Mouse (Mus musculus) spleen, adult 2 months (tissue): ENCODE results near the gene Ccdc125. TPM values are rescaled to one million over a fixed set of nuclear protein-coding genes. Genes with fewer than 3 reads are reported as not detected.
"Not testable (repeated sequence)": the region's sequence is repeated elsewhere in the genome, so short reads cannot be mapped to it uniquely, and the experiment has no call there.

Source experiments
- DNase-seq, 2 experiments: peaks; one replicate each; pipeline versions ENCODE4 v3.0.0 to v3.0.0-alpha.2; 2012 to 2021; ENCODE audit warnings: low spot score in 2 of 2, low read depth in 1 of 2
- H3K27ac ChIP-seq: fragments of 200-500 bp; 2 replicates; pipeline ENCODE4 v1.5.1; 2012; ENCODE audit warnings: low read length, inconsistent platforms; ENCODE audit not compliant: insufficient read depth
- H3K27me3 ChIP-seq: fragments of 200-500 bp; 2 replicates; pipeline ENCODE4 v1.6.1; 2012; ENCODE audit warnings: mild to moderate bottlenecking, moderate library complexity, low read length, inconsistent platforms; ENCODE audit not compliant: control insufficient read depth, insufficient read depth
- H3K36me3 ChIP-seq: fragments of 200-500 bp; 2 replicates; pipeline ENCODE4 v1.6.1; 2012; ENCODE audit warnings: mild to moderate bottlenecking, low read length, inconsistent platforms; ENCODE audit not compliant: control insufficient read depth, insufficient read depth
- H3K4me1 ChIP-seq: fragments of 200-500 bp; 2 replicates; pipeline ENCODE4 v1.6.1; 2011; ENCODE audit warnings: inconsistent platforms; ENCODE audit not compliant: control insufficient read depth, insufficient read depth, insufficient read length
- H3K4me3 ChIP-seq: fragments of 200-500 bp; 2 replicates; pipeline ENCODE4 v1.5.1; 2011; ENCODE audit warnings: mild to moderate bottlenecking, inconsistent platforms; ENCODE audit not compliant: insufficient read depth, insufficient read length; ENCODE audit errors: extremely low read depth
- CTCF ChIP-seq: fragments of 200-500 bp; IDR thresholded peaks from 2 replicates; pipeline ENCODE4 v1.5.1; 2011; ENCODE audit warnings: mild to moderate bottlenecking, inconsistent platforms; ENCODE audit not compliant: insufficient read depth, insufficient read length, insufficient replicate concordance; ENCODE audit errors: extremely low read depth
- POLR2A ChIP-seq: fragments of 200-500 bp; IDR thresholded peaks from 2 replicates; pipeline ENCODE4 v1.6.1; 2011; ENCODE audit warnings: low read depth, low read length, inconsistent platforms
- WGBS: fragments of 180-500 bp; shearing (Covaris S2); methylation state at CpG from one replicate; pipeline ENCODE4 v1.1.7; 2018; 5-methylcytosine and 5-hydroxymethylcytosine counted together
- polyA plus RNA-seq: library from polyadenylated mRNA; depleted of rRNA; stranded (reverse); fragments of >200 nt; gene quantifications from 2 replicates; pipeline ENCODE4 v1.2.3, GENCODE M21; 2012

Gene Ccdc125
- polyA plus RNA-seq, 1 experiment, result 2.9 TPM

DNA sequence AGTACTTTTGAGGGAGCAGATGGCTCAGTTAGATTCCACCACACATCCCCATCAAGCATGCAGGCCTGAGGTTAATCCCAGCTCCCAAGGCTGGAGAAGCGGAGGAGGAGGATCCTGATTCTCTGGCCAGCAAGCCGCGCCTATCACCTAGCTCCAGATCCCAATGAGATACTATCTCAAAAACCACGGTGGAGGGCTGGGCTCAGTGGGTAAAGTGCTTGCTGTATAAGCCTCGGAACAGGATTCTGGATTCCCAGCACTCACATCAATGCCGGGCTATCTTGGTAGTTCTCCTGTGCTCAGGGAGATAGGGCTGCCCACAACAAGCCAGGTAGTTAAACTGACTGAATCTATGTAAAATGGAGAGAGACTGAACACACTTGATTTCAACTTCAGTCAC is 46.0 kb downstream of the Ccdc125 start:
- Histone ChIP-seq H3K4me1 (no peaks in the 10 kb centered on the region), H3K27me3 (no peaks in the 10 kb centered on the region), H3K4me3 (no peak overlapping the region), H3K36me3 (peaks cover 29% of the 10 kb centered on the region), H3K27ac (no peak overlapping the region)
- DNase-seq, result no peak
- TF ChIP-seq CTCF (no peak), POLR2A (no peak)
- WGBS, result 94% methylated on average over 6 of the region's 6 CpGs

DNA sequence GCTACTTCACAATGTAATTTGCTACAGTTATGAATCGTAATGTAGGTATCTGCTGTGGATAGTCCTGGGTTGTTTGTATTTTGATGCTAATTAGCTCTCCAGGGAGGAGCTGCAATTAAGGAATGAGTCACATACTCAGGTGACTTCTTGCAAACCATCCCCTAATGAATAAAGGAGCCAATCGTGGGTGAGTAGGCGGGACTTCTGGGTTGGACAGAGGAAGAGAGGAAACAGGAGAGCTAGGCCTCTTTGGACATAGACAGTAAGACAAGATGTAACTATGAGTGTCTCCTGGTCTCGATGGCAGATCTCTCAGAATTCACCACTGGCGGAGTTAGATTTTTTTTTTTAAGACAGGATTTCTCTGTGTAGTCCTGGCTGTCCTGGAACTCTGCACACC is 52.1 kb downstream of the Ccdc125 start:
- TF ChIP-seq CTCF, result no peak
- DNase-seq, result no peak
- no peaks in the 10 kb centered on the region for H3K27me3 ChIP-seq
- no peaks in the 10 kb centered on the region for H3K4me1 ChIP-seq
- no peak overlapping the region for H3K4me3 ChIP-seq
- peaks cover 15% of the 10 kb centered on the region for H3K36me3 ChIP-seq
- 86% methylated on average over 5 of the region's 5 CpGs for WGBS
- H3K27ac ChIP-seq, result no peak overlapping the region

GRCm38 (mm10) chr13:100724051-100724754 is 54.7 kb downstream of the Ccdc125 start:
- Histone ChIP-seq H3K27me3 (no peaks in the 10 kb centered on the region), H3K4me1 (no peaks in the 10 kb centered on the region), H3K36me3 (peaks cover 14% of the 10 kb centered on the region), H3K4me3 (no peak overlapping the region), H3K27ac (no peak overlapping the region)
- WGBS, result 89% methylated on average over 7 of the region's 7 CpGs
- TF ChIP-seq CTCF (no peak), POLR2A (no peak)
- DNase-seq, result no peak

DNA sequence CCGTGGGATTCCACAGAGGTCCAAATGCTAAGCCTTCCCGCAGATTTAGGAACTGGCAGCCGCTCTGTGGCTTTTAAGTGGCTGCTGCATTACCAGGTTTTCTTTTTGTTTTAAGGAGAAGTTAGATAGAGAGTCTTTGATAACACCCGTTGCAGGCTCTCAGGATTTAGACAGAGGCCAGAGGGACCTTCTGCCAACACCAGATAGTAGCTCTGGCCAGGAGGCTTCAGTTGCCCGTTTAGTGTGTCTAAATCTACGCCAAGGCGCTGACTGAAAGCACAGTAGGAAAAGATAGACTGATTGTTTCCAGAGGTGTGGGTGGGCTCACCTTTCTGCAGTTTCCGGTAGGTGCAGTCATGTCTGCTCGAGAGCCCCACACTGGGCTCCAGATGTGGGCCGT is 55.7 kb downstream of the Ccdc125 start:
- TF ChIP-seq CTCF, result no peak
- no peak for TF ChIP-seq POLR2A
- Histone ChIP-seq H3K27me3 (no peaks in the 10 kb centered on the region), H3K27ac (no peak overlapping the region), H3K36me3 (peaks cover 11% of the 10 kb centered on the region), H3K4me3 (no peak overlapping the region), H3K4me1 (peaks cover 6% of the 10 kb centered on the region)
- no peak for DNase-seq
- WGBS, result 74% methylated on average over 10 of the region's 10 CpGs

DNA sequence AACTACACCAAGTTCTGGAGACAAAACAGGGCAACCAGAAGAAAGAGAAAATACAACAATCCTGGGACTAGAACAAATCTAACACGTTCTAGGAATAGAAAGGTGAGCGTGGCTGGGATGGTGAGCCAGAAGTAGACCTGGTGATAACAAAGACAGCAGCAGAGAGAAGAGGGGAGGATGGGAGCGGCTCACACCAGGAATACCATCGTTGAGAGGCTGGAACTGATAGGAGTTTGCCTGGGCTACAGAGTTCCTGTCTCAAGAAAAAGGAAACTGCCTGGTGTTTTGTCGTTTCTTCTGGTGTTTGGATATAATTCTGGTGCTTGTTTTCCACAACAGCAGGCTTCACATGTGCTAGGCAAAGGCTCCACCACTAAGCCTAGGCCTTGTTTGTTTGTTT is 58.6 kb downstream of the Ccdc125 start:
- DNase-seq, result no peak
- Histone ChIP-seq H3K36me3 (peaks cover 8% of the 10 kb centered on the region), H3K4me3 (no peak overlapping the region), H3K27me3 (no peaks in the 10 kb centered on the region), H3K27ac (no peak overlapping the region), H3K4me1 (peaks cover 6% of the 10 kb centered on the region)
- WGBS, result 88% methylated on average over 5 of the region's 5 CpGs
- TF ChIP-seq CTCF, result no peak
- TF ChIP-seq POLR2A, result no peak

DNA sequence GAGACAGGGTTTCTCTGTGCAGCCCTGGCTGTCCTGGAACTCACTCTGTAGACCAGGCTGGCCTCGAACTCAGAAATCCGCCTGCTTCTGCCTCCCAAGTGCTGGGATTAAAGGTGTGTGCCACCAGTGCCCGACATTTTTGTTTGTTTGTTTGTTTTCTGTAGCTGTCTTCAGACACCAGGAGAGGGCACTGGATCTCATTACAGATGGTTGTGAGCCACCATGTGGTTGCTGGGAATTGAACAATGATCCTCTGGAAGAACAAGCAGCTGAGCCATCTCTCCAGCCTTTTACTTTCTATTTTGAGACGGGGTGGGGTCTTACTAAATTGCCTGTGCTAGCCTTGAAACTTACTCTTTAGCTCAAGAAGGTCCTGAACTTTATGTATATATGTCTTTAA is 59.0 kb downstream of the Ccdc125 start:
- H3K4me3 ChIP-seq, DNase-seq, H3K36me3 ChIP-seq, H3K27me3 ChIP-seq, H3K4me1 ChIP-seq, H3K27ac ChIP-seq: not testable (repeated sequence)
- 96% methylated on average over 4 of the region's 4 CpGs for WGBS

DNA sequence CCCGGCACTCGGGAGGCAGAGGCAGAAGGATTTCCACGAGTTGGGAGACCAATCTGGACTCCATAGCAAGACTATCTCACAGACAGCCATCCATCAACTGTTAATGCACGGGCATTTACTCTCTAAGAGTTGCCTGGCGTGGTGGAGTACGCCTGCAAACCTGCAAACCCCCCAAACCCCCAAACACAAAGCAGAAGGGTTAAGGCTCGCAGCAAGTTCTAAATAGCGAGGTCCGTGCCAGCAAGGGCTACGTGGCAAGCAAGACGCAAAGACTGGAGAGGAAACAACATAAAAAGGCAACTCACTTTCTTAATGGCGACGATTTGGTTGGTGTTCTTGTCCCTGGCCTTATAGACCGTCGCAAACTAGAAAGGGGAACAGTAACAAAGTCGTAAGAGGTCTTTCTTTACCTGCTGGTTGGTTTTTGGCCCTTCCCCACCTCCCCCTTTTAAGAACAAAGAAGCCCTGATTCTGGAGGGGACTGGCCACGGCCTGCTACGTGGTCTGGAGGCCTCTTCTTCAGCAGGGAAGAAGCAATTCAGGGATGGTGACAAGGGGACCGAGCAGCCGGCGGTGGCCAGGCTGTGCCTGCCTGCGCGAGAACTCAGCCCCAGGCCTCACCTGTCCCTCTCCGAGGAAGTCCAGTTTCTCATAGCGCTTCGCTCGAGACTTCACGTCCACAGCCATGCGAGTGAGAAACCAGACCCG is 60.8 kb downstream of the Ccdc125 start:
- Histone ChIP-seq H3K4me3 (peak overlapping the region; percentile 91), H3K36me3 (peaks cover 7% of the 10 kb centered on the region), H3K27me3 (no peaks in the 10 kb centered on the region), H3K27ac (peak overlapping the region; percentile 56), H3K4me1 (peaks cover 6% of the 10 kb centered on the region)
- TF ChIP-seq CTCF, result no peak
- TF ChIP-seq POLR2A, result no peak
- WGBS, result under 1% methylated on average over 30 of the region's 30 CpGs
- no peak for DNase-seq
